Mouse (Mus musculus) natural killer cell, adult 2 months (primary cell): Measurements from ENCODE around the gene Lmo3.

Source experiments
- DNase-seq, 2 experiments: peaks; one replicate each; pipeline ENCODE4 v3.0.0; 2022; ENCODE audit warnings: low spot score in 2 of 2

The Lmo3 gene

GRCm38 (mm10) chr6:138581734-138582505 is at the start of gene Lmo3:
Gene Lmo3 (minus strand): TSS chr6:138581968.
- DNase-seq: no peak

DNA sequence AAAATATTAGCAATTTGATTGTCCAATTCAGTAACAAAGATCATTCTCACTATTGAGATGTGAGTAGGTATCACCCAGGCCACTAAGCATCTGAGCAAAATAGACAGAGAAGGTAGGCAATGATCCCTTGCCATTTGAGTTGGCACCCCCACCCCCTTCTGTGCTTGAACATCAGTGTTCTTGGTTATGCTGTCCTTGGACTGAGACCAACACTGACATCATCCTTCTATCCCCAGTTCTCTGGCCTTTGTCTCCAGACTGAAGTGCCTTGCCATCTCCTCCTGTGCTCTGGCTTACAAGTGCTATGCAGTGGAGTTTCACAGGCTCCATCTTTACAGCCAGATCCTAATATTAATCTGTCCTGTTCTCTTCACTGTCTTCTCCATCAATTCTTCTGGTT is 39.0 kb upstream of the Lmo3 start:
- DNase-seq: no peak

DNA sequence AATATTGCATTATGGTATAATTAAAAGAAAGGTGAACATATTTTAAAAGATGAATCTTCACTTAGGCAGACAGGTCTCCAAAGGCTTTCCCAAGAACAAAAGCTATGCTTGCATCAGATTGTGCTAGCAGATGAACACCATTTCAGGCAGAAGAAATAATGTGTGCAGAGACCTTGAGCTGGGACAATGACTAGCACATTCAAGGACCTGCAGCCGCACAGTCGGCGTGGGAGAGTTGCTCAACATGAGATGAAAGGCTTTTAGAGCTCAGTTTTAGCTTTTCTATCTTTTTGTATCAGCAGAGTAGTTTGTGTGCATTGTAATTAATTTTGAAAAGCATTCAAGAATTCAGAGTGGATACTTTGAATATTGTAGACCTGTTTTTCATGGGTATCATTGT is 36.6 kb upstream of the Lmo3 start:
- no peak for DNase-seq

GRCm38 (mm10) chr6:138597016-138597415 is 15.2 kb upstream of the Lmo3 start:
- DNase-seq: no peak

GRCm38 (mm10) chr6:138595991-138596698 is 14.4 kb upstream of the Lmo3 start:
- DNase-seq: no peak

GRCm38 (mm10) chr6:138583314-138583713 is 1.5 kb upstream of the Lmo3 start:
- no peak for DNase-seq

GRCm38 (mm10) chr6:138582506-138583000 is 785 bp upstream of the Lmo3 start:
- no peak for DNase-seq

GRCm38 (mm10) chr6:138580491-138581076 is 1.2 kb downstream of the Lmo3 start:
- no peak for DNase-seq

DNA sequence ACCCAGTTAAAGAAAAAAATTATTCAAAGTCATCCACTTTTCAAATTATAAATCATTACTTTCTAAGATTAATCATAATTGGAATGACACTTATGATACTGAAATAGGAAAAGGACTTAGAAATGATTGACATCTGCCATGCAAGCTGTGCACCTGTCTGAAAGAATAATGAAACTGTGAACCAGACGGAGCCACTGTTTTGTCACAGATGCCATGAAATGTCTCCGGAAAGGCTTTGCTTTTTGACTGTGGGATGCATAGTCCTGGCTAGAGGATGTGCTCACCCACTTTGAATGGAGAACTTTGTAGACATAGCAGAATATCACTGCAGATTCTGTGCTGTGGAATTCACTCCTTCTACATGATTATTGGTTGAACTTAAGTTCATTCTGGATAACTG is 18.4 kb downstream of the Lmo3 start:
- no peak for DNase-seq

DNA sequence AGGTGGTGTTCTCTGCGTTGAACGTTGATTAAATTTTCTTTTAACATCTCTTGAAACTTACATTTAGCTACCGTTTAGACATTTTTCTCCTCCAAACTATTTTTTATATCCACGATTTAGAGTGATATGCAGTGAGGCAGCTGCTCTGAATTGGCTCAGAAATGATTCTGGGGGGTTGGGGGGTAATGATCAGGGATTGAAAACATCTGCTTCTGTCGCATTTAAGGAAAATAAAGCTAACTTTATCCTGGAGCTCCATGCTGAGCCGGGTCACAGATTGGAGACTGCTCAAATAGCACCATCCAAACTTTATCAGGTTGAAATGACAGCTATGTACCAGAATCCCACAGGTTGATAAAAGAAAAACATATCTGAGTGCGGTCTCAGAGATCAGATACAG is 29.6 kb downstream of the Lmo3 start:
- DNase-seq: no peak

- no peak for DNase-seq
These were observed 46.9 kb downstream of the Lmo3 start for GRCm38 (mm10) chr6:138534879-138535278.

DNA sequence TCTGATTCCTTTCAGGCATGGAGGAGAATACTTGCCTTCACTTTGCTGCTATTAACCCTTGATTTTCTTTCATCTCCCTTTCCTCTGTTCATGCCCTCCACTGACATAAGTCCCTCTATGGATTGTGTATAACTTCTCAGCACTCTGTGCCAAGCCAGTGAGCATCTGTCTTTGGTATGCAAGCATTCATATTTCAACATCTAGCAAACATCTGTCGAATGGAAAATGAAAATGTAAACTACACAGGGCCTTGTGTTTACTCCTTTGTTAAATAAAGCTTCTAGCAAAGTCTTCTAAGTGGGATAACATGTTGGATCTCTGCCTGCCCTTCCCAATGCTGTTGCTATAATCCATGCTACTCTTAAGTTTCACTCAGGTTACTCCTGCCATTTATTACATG is 75.1 kb downstream of the Lmo3 start:
- no peak for DNase-seq

- no peak for DNase-seq
These were observed 77.8 kb downstream of the Lmo3 start for GRCm38 (mm10) chr6:138503946-138504345.

DNA sequence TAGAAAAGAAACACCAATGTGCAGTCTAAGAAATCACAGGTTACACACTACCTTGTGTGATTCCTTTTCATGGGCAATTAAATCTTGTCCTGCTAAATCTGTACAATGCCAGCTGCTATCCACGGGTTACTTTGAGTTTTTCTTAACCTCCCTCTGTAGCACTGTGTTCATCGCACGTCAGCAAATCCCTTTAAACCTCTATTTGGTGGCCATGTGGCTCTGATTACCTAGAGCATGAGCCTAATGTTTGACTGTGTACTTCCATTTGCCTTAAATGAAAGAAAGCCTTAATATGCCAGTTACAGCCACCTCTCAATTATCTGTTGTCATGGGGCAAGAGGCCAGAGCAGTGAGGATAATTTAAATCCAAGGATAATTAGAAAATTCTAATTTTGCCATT is 98.9 kb downstream of the Lmo3 start:
- DNase-seq: no peak

DNA sequence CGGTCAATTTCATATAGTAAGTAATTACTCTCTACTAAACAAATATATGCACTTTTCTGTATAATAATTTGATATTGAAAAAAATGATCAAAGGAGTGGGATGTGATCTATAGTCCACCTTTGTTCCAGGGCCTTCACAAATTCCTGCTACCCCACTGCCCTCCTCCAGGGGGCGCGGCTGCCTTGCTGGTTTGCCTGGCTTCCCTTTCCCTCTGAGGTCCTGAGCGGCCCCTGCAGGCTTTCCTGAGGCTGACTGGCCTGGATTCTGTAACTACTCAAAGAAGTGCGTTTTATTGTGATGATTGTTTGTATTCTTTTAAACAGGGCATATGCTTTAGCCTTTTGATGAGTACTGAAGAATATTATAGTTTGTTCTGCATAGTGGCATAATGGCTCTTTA is 104.2 kb downstream of the Lmo3 start:
- DNase-seq: no peak

DNA sequence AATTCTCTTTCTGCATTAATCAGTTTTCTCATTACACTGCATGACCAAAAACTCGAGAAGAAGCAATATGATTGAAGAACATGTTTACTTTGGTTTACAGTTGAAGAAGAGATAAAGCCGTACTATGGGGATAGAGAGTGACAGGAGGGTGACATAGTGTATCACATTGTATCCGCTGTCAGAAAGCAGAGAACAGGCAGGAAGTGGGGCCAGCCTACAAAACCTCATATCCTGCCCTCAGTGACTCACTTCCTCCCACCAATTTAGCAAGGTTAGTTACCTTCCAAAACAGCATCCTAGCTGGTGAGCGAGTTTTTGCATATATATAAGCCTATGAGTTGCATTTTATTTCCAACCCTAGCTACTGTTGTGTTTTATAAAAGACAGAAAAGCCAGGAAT is 112.6 kb downstream of the Lmo3 start:
- no peak for DNase-seq

DNA sequence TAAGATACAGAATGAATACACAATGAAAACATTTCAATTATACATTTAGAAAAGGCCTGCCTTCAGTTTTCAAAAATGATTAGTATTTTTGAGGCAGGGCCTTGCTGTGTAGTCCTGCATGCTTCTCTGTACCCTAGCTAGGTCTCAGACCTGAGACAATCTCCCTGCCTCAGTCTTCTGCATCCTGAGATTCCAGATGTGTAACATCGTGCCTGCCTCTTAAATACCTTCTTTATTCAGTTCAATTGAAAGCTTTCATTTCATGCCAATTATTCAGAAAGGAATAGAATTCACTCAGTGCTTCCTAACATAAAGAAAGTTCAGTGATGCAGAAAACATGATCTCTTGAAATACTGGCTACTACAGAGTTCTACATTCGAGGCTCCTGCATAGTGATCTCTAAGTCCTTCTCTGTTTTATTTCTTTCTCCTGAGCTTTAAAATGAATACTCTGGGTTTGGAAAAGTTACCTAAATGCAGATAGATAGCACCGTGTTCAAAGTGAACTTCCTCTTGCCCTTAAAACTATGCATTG is 137.2 kb downstream of the Lmo3 start:
- no peak for DNase-seq

DNA sequence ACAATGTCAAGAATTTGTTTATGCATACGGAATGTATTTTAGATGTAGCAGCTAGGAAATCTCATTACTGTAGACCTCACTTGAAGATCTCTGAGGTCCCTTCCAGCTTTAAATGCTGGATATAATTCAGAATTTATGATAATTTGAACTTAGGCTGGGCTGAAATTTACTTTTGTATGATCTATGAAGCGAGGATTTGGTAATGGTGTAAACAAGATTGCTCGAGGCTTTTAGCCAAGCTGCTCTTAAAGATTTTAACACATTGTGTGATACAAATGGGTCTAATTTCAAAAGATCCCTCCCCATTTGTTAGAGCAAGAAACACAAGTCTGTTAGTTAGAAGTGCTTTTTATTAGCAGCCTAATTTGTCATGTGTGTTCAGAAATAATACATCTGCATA is 144.4 kb downstream of the Lmo3 start:
- no peak for DNase-seq

- no peak for DNase-seq
These were observed 145.0 kb downstream of the Lmo3 start for GRCm38 (mm10) chr6:138436813-138437212.

- DNase-seq: no peak
These were observed 154.4 kb downstream of the Lmo3 start for GRCm38 (mm10) chr6:138427394-138427793.

GRCm38 (mm10) chr6:138426894-138427293 is 154.9 kb downstream of the Lmo3 start:
- no peak for DNase-seq

- no peak for DNase-seq
These were observed 157.1 kb downstream of the Lmo3 start for GRCm38 (mm10) chr6:138424514-138425225.
